Mouse (Mus musculus): ENCODE measurements around the gene Atg13. TPM values are rescaled to one million over a fixed set of nuclear protein-coding genes. Genes with fewer than 3 reads are reported as not detected.
A peak's percentile ranks its signal among the peaks of the same experiment; 100 is the strongest.

The Atg13 gene
- polyA plus RNA-seq, 1 experiment from 2014 or later = 27.2 TPM

GRCm38 (mm10) chr2:91659657-91660056 is 50.7 kb downstream of the Atg13 start:
- Histone ChIP-seq H3K9me3 (ENCODE audit: control insufficient read depth, low read length) (no peaks in the 10 kb centered on the region), H3K9ac (ENCODE audit: low read depth, low read length) (no peak overlapping the region), H3K36me3 (ENCODE audit: control insufficient read depth, insufficient read depth, low read length) (peaks cover 91% of the 10 kb centered on the region), H3K4me1 (ENCODE audit: control insufficient read depth, insufficient read depth, low read length) (no peaks in the 10 kb centered on the region), H3K27me3 (replicated peaks; ENCODE audit: control insufficient read depth, insufficient read depth, low read length) (no peaks in the 10 kb centered on the region), H3K4me2 (ENCODE audit: low read depth, low read length) (no peak overlapping the region), H3K4me3 (ENCODE audit: low read depth, low read length) (no peak overlapping the region), H3K27ac (replicated peaks; ENCODE audit: low read depth, low read length) (no peak overlapping the region)
- no peak for DNase-seq (ENCODE audit: low spot score)
- 92% methylated on average over 8 of the region's 8 CpGs for WGBS
- no peak for ATAC-seq (ENCODE audit: low read depth)

- Histone ChIP-seq H3K9ac (ENCODE audit: low read depth, low read length) (no peak overlapping the region), H3K4me1 (ENCODE audit: control insufficient read depth, insufficient read depth, low read length) (no peaks in the 10 kb centered on the region), H3K4me2 (ENCODE audit: low read depth, low read length) (no peak overlapping the region), H3K27me3 (replicated peaks; ENCODE audit: control insufficient read depth, insufficient read depth, low read length) (no peaks in the 10 kb centered on the region), H3K9me3 (ENCODE audit: control insufficient read depth, low read length) (no peaks in the 10 kb centered on the region), H3K4me3 (ENCODE audit: low read depth, low read length) (no peak overlapping the region), H3K36me3 (ENCODE audit: control insufficient read depth, insufficient read depth, low read length) (peaks cover 81% of the 10 kb centered on the region), H3K27ac (replicated peaks; ENCODE audit: low read depth, low read length) (no peak overlapping the region)
- 68% methylated on average over 8 of the region's 8 CpGs for WGBS
- ATAC-seq (ENCODE audit: low read depth) (no peak), DNase-seq (ENCODE audit: low spot score) (no peak)
These were observed 53.6 kb downstream of the Atg13 start for GRCm38 (mm10) chr2:91656774-91657173.

GRCm38 (mm10) chr2:91655827-91656226 is 54.5 kb downstream of the Atg13 start:
- 58% methylated on average over 6 of the region's 6 CpGs for WGBS
- Histone ChIP-seq H3K4me3 (ENCODE audit: low read depth, low read length) (no peak overlapping the region), H3K27ac (replicated peaks; ENCODE audit: low read depth, low read length) (no peak overlapping the region), H3K4me2 (ENCODE audit: low read depth, low read length) (no peak overlapping the region), H3K9ac (ENCODE audit: low read depth, low read length) (no peak overlapping the region), H3K27me3 (replicated peaks; ENCODE audit: control insufficient read depth, insufficient read depth, low read length) (no peaks in the 10 kb centered on the region), H3K4me1 (ENCODE audit: control insufficient read depth, insufficient read depth, low read length) (peaks cover 4% of the 10 kb centered on the region; the same call in 1 of the 2 replicates), H3K36me3 (ENCODE audit: control insufficient read depth, insufficient read depth, low read length) (peaks cover 72% of the 10 kb centered on the region), H3K9me3 (ENCODE audit: control insufficient read depth, low read length) (no peaks in the 10 kb centered on the region)
- DNase-seq (ENCODE audit: low spot score) (peak; percentile 14), ATAC-seq (ENCODE audit: low read depth) (no peak)

- Histone ChIP-seq H3K4me3 (ENCODE audit: low read depth, low read length) (no peak overlapping the region), H3K9ac (ENCODE audit: low read depth, low read length) (no peak overlapping the region), H3K27ac (replicated peaks; ENCODE audit: low read depth, low read length) (no peak overlapping the region), H3K4me2 (ENCODE audit: low read depth, low read length) (no peak overlapping the region), H3K4me1 (ENCODE audit: control insufficient read depth, insufficient read depth, low read length) (peaks cover 6% of the 10 kb centered on the region; the same call in 1 of the 2 replicates), H3K36me3 (ENCODE audit: control insufficient read depth, insufficient read depth, low read length) (peaks cover 70% of the 10 kb centered on the region), H3K27me3 (replicated peaks; ENCODE audit: control insufficient read depth, insufficient read depth, low read length) (no peaks in the 10 kb centered on the region), H3K9me3 (ENCODE audit: control insufficient read depth, low read length) (no peaks in the 10 kb centered on the region)
- ATAC-seq (ENCODE audit: low read depth) (no peak), DNase-seq (ENCODE audit: low spot score) (no peak)
- 89% methylated on average over 5 of the region's 5 CpGs for WGBS
These were observed 55.0 kb downstream of the Atg13 start for GRCm38 (mm10) chr2:91655388-91655787.

GRCm38 (mm10) chr2:91652863-91653262 is 57.5 kb downstream of the Atg13 start:
- peaks cover 13% of the 10 kb centered on the region for H3K4me1 ChIP-seq (ENCODE audit: control insufficient read depth, insufficient read depth, low read length)
- 68% methylated on average over 6 of the region's 6 CpGs for WGBS
- no peak overlapping the region for H3K27ac ChIP-seq (replicated peaks; ENCODE audit: low read depth, low read length)
- DNase-seq (ENCODE audit: low spot score) (no peak), ATAC-seq (ENCODE audit: low read depth) (no peak)
- no peaks in the 10 kb centered on the region for H3K27me3 ChIP-seq (replicated peaks; ENCODE audit: control insufficient read depth, insufficient read depth, low read length)
- H3K36me3 ChIP-seq (ENCODE audit: control insufficient read depth, insufficient read depth, low read length) = peaks cover 48% of the 10 kb centered on the region
- H3K9me3 ChIP-seq (ENCODE audit: control insufficient read depth, low read length) = no peaks in the 10 kb centered on the region
- no peak overlapping the region for H3K4me3 ChIP-seq (ENCODE audit: low read depth, low read length)
- H3K9ac ChIP-seq (ENCODE audit: low read depth, low read length) = no peak overlapping the region
- no peak overlapping the region for H3K4me2 ChIP-seq (ENCODE audit: low read depth, low read length)

- Histone ChIP-seq H3K9me3 (ENCODE audit: control insufficient read depth, low read length) (no peaks in the 10 kb centered on the region), H3K27me3 (replicated peaks; ENCODE audit: control insufficient read depth, insufficient read depth, low read length) (no peaks in the 10 kb centered on the region), H3K27ac (replicated peaks; ENCODE audit: low read depth, low read length) (no peak overlapping the region), H3K4me2 (ENCODE audit: low read depth, low read length) (no peak overlapping the region), H3K4me1 (ENCODE audit: control insufficient read depth, insufficient read depth, low read length) (peaks cover 13% of the 10 kb centered on the region), H3K9ac (ENCODE audit: low read depth, low read length) (no peak overlapping the region), H3K36me3 (ENCODE audit: control insufficient read depth, insufficient read depth, low read length) (peaks cover 48% of the 10 kb centered on the region), H3K4me3 (ENCODE audit: low read depth, low read length) (no peak overlapping the region; the same call in 1 of the 2 replicates)
- no peak for ATAC-seq (ENCODE audit: low read depth)
- DNase-seq (ENCODE audit: low spot score) = no peak
- WGBS = 89% methylated on average over 14 of the region's 14 CpGs
These were observed 58.7 kb downstream of the Atg13 start for GRCm38 (mm10) chr2:91651458-91652258.

GRCm38 (mm10) chr2:91650360-91650995 is 59.9 kb downstream of the Atg13 start:
- Histone ChIP-seq H3K9me3 (ENCODE audit: control insufficient read depth, low read length) (no peaks in the 10 kb centered on the region), H3K9ac (ENCODE audit: low read depth, low read length) (peak overlapping the region; percentile 66), H3K27ac (replicated peaks; ENCODE audit: low read depth, low read length) (peak overlapping the region; percentile 80), H3K27me3 (replicated peaks; ENCODE audit: control insufficient read depth, insufficient read depth, low read length) (no peaks in the 10 kb centered on the region), H3K4me3 (ENCODE audit: low read depth, low read length) (peak overlapping the region; percentile 77), H3K4me2 (ENCODE audit: low read depth, low read length) (peak overlapping the region; percentile 81), H3K4me1 (ENCODE audit: control insufficient read depth, insufficient read depth, low read length) (peaks cover 13% of the 10 kb centered on the region), H3K36me3 (ENCODE audit: control insufficient read depth, insufficient read depth, low read length) (peaks cover 48% of the 10 kb centered on the region)
- ATAC-seq (ENCODE audit: low read depth) (peak; percentile 71), DNase-seq (ENCODE audit: low spot score) (no peak)
- 8% methylated on average over 15 of the region's 16 CpGs for WGBS

GRCm38 (mm10) chr2:91649553-91650359 is 60.6 kb downstream of the Atg13 start, which contains the start of the genes Zfp408 and Arhgap1:
Gene Zfp408 (minus strand): TSS chr2:91649791.
Gene Arhgap1 (plus strand): TSS chr2:91649860.
- under 1% methylated on average over 43 of the region's 44 CpGs for WGBS
- H3K4me3 ChIP-seq (ENCODE audit: low read depth, low read length) = peak within 1 kb of the TSS; percentile 77
- H3K27me3 ChIP-seq (replicated peaks; ENCODE audit: control insufficient read depth, insufficient read depth, low read length) = no peaks in the 10 kb centered on the region
- DNase-seq (ENCODE audit: low spot score) (peak; percentile 99), ATAC-seq (ENCODE audit: low read depth) (peak; percentile 96)
- H3K9me3 ChIP-seq (ENCODE audit: control insufficient read depth, low read length) = no peaks in the 10 kb centered on the region
- peaks cover 13% of the 10 kb centered on the region for H3K4me1 ChIP-seq (ENCODE audit: control insufficient read depth, insufficient read depth, low read length)
- H3K27ac ChIP-seq (replicated peaks; ENCODE audit: low read depth, low read length) = peak within 1 kb of the TSS; percentile 89
- H3K9ac ChIP-seq (ENCODE audit: low read depth, low read length) = peak within 1 kb of the TSS; percentile 86
- peaks cover 48% of the 10 kb centered on the region for H3K36me3 ChIP-seq (ENCODE audit: control insufficient read depth, insufficient read depth, low read length)
- peak within 1 kb of the TSS; percentile 84 for H3K4me2 ChIP-seq (ENCODE audit: low read depth, low read length)
